ENCODE assay signal across 9 mouse cellular contexts in the genomic region with DNA sequence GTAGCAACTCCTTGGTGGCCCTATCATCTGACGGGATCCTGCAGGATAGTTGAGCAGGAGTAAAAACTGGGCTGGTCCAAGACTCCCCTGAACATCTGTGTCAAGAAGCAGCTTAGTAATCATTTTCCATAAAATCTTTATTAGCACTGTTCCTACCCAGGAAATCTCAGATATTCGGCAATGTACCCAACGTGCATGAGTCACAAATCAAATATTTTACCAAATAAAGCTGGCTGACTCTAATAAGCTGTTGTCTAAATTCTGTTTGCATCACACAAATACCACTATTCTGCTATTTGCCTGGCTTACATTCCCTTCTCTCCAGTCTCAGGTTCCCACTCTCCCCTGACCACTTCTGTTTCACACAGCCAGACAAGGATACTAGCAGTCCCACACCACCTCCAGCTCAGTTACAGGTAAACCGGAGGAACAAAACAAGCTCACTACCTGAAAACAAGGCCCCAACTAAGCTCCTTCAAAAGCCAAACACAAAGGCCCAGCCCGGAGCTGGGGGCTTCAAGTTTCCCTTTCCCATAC. TPM values are rescaled to one million over a fixed set of nuclear protein-coding genes. Genes with fewer than 3 reads are reported as not detected.
A peak's percentile ranks its signal among the peaks of the same experiment; 100 is the strongest.
DNase-seq lines count a peak whose midpoint lies in the region; ATAC-seq and TF ChIP-seq lines count a peak whose summit lies in the region.
"Had no signal": no experiment of that assay in that cellular context is flagged by ENCODE, and none has a peak within 500 bp of the region (broad histone marks: within the 10 kb centered on the region; RNA-seq: fewer than 3 reads in every experiment).

No protein-coding gene starts in this region.

- peak overlapping the region; percentile 90 for H3K4me2 ChIP-seq in lung, postnatal 0 days (replicated peaks; ENCODE audit: low read depth, low read length)
- peak overlapping the region; percentile 13; the same call in 1 of the 2 replicates for H3K4me2 ChIP-seq in limb, embryonic 14.5 days (replicated peaks; ENCODE audit: low read depth, low read length, severe bottlenecking)
- peak overlapping the region; percentile 25 for H3K4me2 ChIP-seq in stomach, embryonic 15.5 days

- 55% methylated on average over 5 of the region's 5 CpGs for WGBS in lung, postnatal 0 days
- 63% methylated on average over 5 of the region's 5 CpGs for WGBS in limb, embryonic 14.5 days
- 65% methylated on average over 5 of the region's 5 CpGs for WGBS in stomach, embryonic 15.5 days

- peak overlapping the region; percentile 100 for H3K4me3 ChIP-seq in gastrocnemius, adult 2 months
- no peak overlapping the region for H3K4me3 ChIP-seq in lung, postnatal 0 days (ENCODE audit: low read depth, low read length)
- no peak overlapping the region for H3K4me3 ChIP-seq in limb, embryonic 14.5 days (replicated peaks; ENCODE audit: low read length)
- no peak overlapping the region for H3K4me3 ChIP-seq in stomach, embryonic 15.5 days (replicated peaks)

- no peaks in the 10 kb centered on the region for H3K36me3 ChIP-seq in lung, postnatal 0 days (ENCODE audit: insufficient read depth, low read length)
- no peaks in the 10 kb centered on the region for H3K36me3 ChIP-seq in limb, embryonic 14.5 days (ENCODE audit: control insufficient read depth, insufficient read depth, low read length)
- no peaks in the 10 kb centered on the region for H3K36me3 ChIP-seq in stomach, embryonic 15.5 days

- peaks cover 15% of the 10 kb centered on the region for H3K4me1 ChIP-seq in lung, postnatal 0 days (ENCODE audit: insufficient read depth, low read depth, low read length)
- H3K4me1 ChIP-seq in limb, embryonic 14.5 days (ENCODE audit: control insufficient read depth, insufficient read depth, low read length), result peaks cover 11% of the 10 kb centered on the region
- peaks cover 15% of the 10 kb centered on the region for H3K4me1 ChIP-seq in stomach, embryonic 15.5 days

- H3K9ac ChIP-seq in lung, postnatal 0 days (replicated peaks; ENCODE audit: low read depth), result no peak overlapping the region
- no peak overlapping the region for H3K9ac ChIP-seq in limb, embryonic 14.5 days (ENCODE audit: low read depth, low read length, severe bottlenecking)
- no peak overlapping the region for H3K9ac ChIP-seq in stomach, embryonic 15.5 days

- no peak for ATAC-seq in lung, postnatal 0 days
- ATAC-seq in limb, embryonic 14.5 days (ENCODE audit: low FRiP score, low read depth), result no peak
- no peak for ATAC-seq in stomach, embryonic 15.5 days (ENCODE audit: insufficient read depth, low FRiP score, low read depth)

- TF ChIP-seq CTCF in gastrocnemius, adult 2 months (IDR thresholded peaks at IDR 0.05), result no peak
- no peak for TF ChIP-seq CTCF in lung, postnatal 0 days (IDR thresholded peaks at IDR 0.05)

- no peaks in the 10 kb centered on the region for H3K27me3 ChIP-seq in lung, postnatal 0 days (replicated peaks; ENCODE audit: insufficient read depth, low read length)
- no peaks in the 10 kb centered on the region for H3K27me3 ChIP-seq in limb, embryonic 14.5 days (ENCODE audit: control insufficient read depth, insufficient read depth, low read length)
- H3K27me3 ChIP-seq in stomach, embryonic 15.5 days (replicated peaks), result no peaks in the 10 kb centered on the region

- peak overlapping the region; percentile 97 for H3K27ac ChIP-seq in gastrocnemius, adult 2 months
- peak overlapping the region; percentile 38; the same call in 1 of the 2 replicates for H3K27ac ChIP-seq in lung, postnatal 0 days (ENCODE audit: low read length)
- H3K27ac ChIP-seq in limb, embryonic 14.5 days (replicated peaks; ENCODE audit: low read depth, low read length), result no peak overlapping the region
- no peak overlapping the region for H3K27ac ChIP-seq in stomach, embryonic 15.5 days

- intact Hi-C loops in gastrocnemius, adult 2 months (cut with DNase I), result no loop called here

- TF ChIP-seq POLR2A in limb, embryonic 14.5 days (IDR thresholded peaks at IDR 0.05; ENCODE audit: borderline replicate concordance, extremely low read depth, insufficient read depth, insufficient read length), result no peak

- no peaks in the 10 kb centered on the region for H3K9me3 ChIP-seq in lung, postnatal 0 days (ENCODE audit: low read length)
- H3K9me3 ChIP-seq in limb, embryonic 14.5 days (ENCODE audit: control insufficient read depth, low read length), result no peaks in the 10 kb centered on the region
- H3K9me3 ChIP-seq in stomach, embryonic 15.5 days, result no peaks in the 10 kb centered on the region

- TF ChIP-seq EP300 in lung, postnatal 0 days (IDR thresholded peaks at IDR 0.05), result no peak

- DNase-seq in gastrocnemius, adult 2 months, result no peak
- no peak for DNase-seq in gastrocnemius, adult 18-20 months (ENCODE audit: low spot score)
- DNase-seq in lung, postnatal 0 days (ENCODE audit: low spot score), result peak; percentile 48
- no peak for DNase-seq in lung, postnatal 25 days (ENCODE audit: low spot score)
- DNase-seq in limb, embryonic 14.5 days (ENCODE audit: low spot score), result no peak
- DNase-seq in right cerebral cortex, postnatal 10 days (ENCODE audit: low spot score in 2 of 2), result no peak
- no peak for DNase-seq in right cerebral cortex, postnatal 4 days
- DNase-seq: gastrocnemius, postnatal 36 days had no signal

RNA-seq across cellular contexts. Expression of a gene that starts 16.3 kb away (rescaled TPM):
- total RNA-seq in gastrocnemius, adult 2 months (2021), result 10 to 100 TPM; 27.9 to 34.5 TPM
- 10 to 100 TPM; 31.4 to 31.5 TPM for total RNA-seq in gastrocnemius, adult 18-20 months (2021)
- 37.3 and 38.7 TPM in 2 replicates for polyA plus RNA-seq in lung, postnatal 0 days (2015; fragmentation: Nextera tagmentation; extraction: Ambion mirVana)
- 22.2 and 24.6 TPM in 2 replicates for polyA plus RNA-seq in limb, embryonic 14.5 days (2012; rRNA removed)
- polyA plus RNA-seq in limb, embryonic 14.5 days (2014; fragmentation: Nextera tagmentation; extraction: Ambion mirVana), result 38.1 and 41.2 TPM in 2 replicates
- polyA plus RNA-seq in stomach, embryonic 15.5 days (2015; fragmentation: Nextera tagmentation; extraction: Ambion mirVana), result 50.4 and 51.3 TPM in 2 replicates

RNA-seq across cellular contexts. Expression of a gene that starts 16.4 kb away (rescaled TPM):
- total RNA-seq in gastrocnemius, adult 2 months (2021), result 10 to 100 TPM; 10.9 to 11.5 TPM
- total RNA-seq in gastrocnemius, adult 18-20 months (2021), result 10 to 100 TPM in 1 of 2 experiments, 1 to 10 TPM in 1; 9.5 to 12.1 TPM
- 57.0 and 63.1 TPM in 2 replicates for polyA plus RNA-seq in lung, postnatal 0 days (2015; fragmentation: Nextera tagmentation; extraction: Ambion mirVana)
- polyA plus RNA-seq in limb, embryonic 14.5 days (2012; rRNA removed), result 20.8 and 22.1 TPM in 2 replicates
- 31.1 and 37.1 TPM in 2 replicates for polyA plus RNA-seq in limb, embryonic 14.5 days (2014; fragmentation: Nextera tagmentation; extraction: Ambion mirVana)
- 32.8 and 36.8 TPM in 2 replicates for polyA plus RNA-seq in stomach, embryonic 15.5 days (2015; fragmentation: Nextera tagmentation; extraction: Ambion mirVana)

Comparison
In these comparisons a context has a peak if more than half of its experiments do, and no peak if none do; other contexts are left out.
1. H3K27ac ChIP-seq: peak in gastrocnemius, adult 2 months (single experiment) and lung, postnatal 0 days (single experiment); none in limb, embryonic 14.5 days (single experiment) and stomach, embryonic 15.5 days (single experiment).
2. H3K4me2 ChIP-seq: peak in every context shown above with its lines; median percentile 90 in lung, postnatal 0 days; 25 in stomach, embryonic 15.5 days; 13 in limb, embryonic 14.5 days.